ENCODE assay signal across 8 mouse cellular contexts in genomic region chr10:95264485-95265321, GRCm38 (mm10). TPM values are rescaled to one million over a fixed set of nuclear protein-coding genes. Genes with fewer than 3 reads are reported as not detected.
A peak's percentile ranks its signal among the peaks of the same experiment; 100 is the strongest.
DNase-seq lines count a peak whose midpoint lies in the region; ATAC-seq lines count a peak whose summit lies in the region.

No protein-coding gene starts in this region.

- WGBS in heart, embryonic 15.5 days: 6% methylated on average over 37 of the region's 37 CpGs

- H3K9me3 ChIP-seq in heart, embryonic 15.5 days (replicated peaks): no peaks in the 10 kb centered on the region

- peak; percentile 33 for DNase-seq in ZHBTc4 (ENCODE audit: low read depth, low spot score)
- DNase-seq in kidney, postnatal 25 days: peak; percentile 23 to 52
- peak; percentile 60 for DNase-seq in lung, postnatal 14 days
- peak; percentile 56 for DNase-seq in retina, postnatal 1 day
- peak; percentile 47 for DNase-seq in yolk sac, embryonic 10.5 days (ENCODE audit: low spot score)

- peak overlapping the region; percentile 57 for H3K4me3 ChIP-seq in heart, embryonic 15.5 days

- H3K27ac ChIP-seq in heart, embryonic 15.5 days: peak overlapping the region; percentile 43; the same call in 1 of the 2 replicates

- H3K36me3 ChIP-seq in heart, embryonic 15.5 days: no peaks in the 10 kb centered on the region

- H3K9ac ChIP-seq in heart, embryonic 15.5 days: peak overlapping the region; percentile 61

- peaks cover 20% of the 10 kb centered on the region for H3K4me1 ChIP-seq in heart, embryonic 15.5 days (replicated peaks)

- ATAC-seq in CD4-positive, CD25-positive, alpha-beta regulatory T cell, adult 4 months: peak; percentile 30
- ATAC-seq in erythroid progenitor cell, adult 5-6 weeks (replicated peaks; ENCODE audit: low FRiP score, poor library complexity, severe bottlenecking): 0 out of 2 replicates have a peak, but pooled peaks have one; percentile 39
- no peak; the same call in 1 of the 2 replicates for ATAC-seq in heart, embryonic 15.5 days (replicated peaks; ENCODE audit: insufficient number of reproducible peaks, insufficient read depth, low FRiP score, low read depth)

- H3K27me3 ChIP-seq in heart, embryonic 15.5 days: no peaks in the 10 kb centered on the region

- peak overlapping the region; percentile 83 for H3K4me2 ChIP-seq in heart, embryonic 15.5 days

RNA-seq across cellular contexts. Expression of gene Cradd, which starts 59.2 kb away (rescaled TPM):
- polyA plus RNA-seq in CD4-positive, CD25-positive, alpha-beta regulatory T cell, adult 4 months (2017; shearing (Covaris generic)): 10 to 100 TPM; 31.3 to 31.6 TPM
- total RNA-seq in erythroid progenitor cell, adult 5-6 weeks (2015; ENCODE audit: low replicate concordance): 0.84 and 1.1 TPM in 2 replicates
- 1.5 TPM in 1 of 2 replicates, not detected in the other for total RNA-seq in erythroid progenitor cell, adult 5-6 weeks (2017; ENCODE audit: low replicate concordance)
- 7.6 and 9.0 TPM in 2 replicates for polyA plus RNA-seq in heart, embryonic 15.5 days (2015; fragmentation: Nextera tagmentation; extraction: Ambion mirVana)
